Mouse (Mus musculus): ENCODE data around the gene Senp7.

- TF ChIP-seq CTCF (IDR thresholded peaks at IDR 0.05; ENCODE audit: insufficient read depth, low read length) (no peak), POLR2A (IDR thresholded peaks at IDR 0.05; ENCODE audit: borderline replicate concordance, extremely low read depth, low read depth, low read length) (no peak)
Observed at GRCm38 (mm10) chr16:56062981-56063380, 14.8 kb downstream of the Senp7 start.
